Mouse (Mus musculus): ENCODE data around the gene Dlgap3.

DNA sequence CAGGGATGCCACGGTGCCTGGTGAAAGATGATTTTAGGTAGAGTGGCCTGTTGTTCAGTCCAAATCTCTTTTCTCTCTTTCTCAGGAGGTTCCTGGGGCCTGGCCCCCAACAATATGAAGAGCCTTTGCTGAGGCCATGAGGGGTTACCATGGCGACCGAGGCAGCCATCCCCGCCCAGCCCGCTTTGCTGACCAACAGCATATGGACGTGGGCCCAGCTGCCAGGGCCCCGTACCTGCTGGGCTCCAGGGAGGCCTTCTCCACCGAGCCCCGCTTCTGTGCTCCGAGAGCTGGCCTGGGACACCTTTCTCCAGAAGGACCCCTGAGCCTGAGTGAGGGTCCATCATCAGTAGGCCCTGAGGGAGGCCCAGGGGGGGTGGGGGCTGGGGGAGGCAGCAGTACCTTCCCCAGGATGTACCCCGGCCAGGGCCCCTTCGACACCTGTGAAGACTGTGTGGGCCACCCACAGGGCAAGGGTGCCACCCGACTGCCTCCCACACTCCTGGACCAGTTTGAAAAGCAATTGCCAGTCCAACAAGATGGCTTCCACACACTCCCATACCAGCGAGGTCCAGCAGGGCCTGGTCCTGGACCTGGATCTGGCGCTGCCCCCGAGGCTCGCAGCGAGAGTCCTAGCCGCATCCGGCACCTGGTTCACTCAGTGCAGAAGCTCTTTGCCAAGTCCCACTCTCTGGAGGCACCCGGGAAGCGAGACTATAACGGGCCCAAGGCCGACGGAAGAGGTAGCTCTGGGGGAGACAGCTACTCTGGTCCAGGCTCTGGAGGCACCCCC is 25.7 kb downstream of the Dlgap3 start:
- no peak for TF ChIP-seq HCFC1 (IDR thresholded peaks at IDR 0.05; ENCODE audit: borderline replicate concordance, insufficient read depth, low read length)
- no peak for TF ChIP-seq MAFK (IDR thresholded peaks at IDR 0.05; ENCODE audit: insufficient read depth, low read depth, low read length)
- no peak for TF ChIP-seq CHD2 (IDR thresholded peaks at IDR 0.05; ENCODE audit: low read depth, low read length)
- TF ChIP-seq ZC3H11A (IDR thresholded peaks at IDR 0.05; ENCODE audit: borderline replicate concordance, low read depth, low read length) = no peak

Data from ES-E14 (cell line).